Mouse (Mus musculus) cerebellum, adult 2 months (tissue): ENCODE data around the gene Arhgap33. TPM values are rescaled to one million over a fixed set of nuclear protein-coding genes. Genes with fewer than 3 reads are reported as not detected.

Experiments
- DNase-seq, 2 experiments: peaks; one replicate each; pipeline ENCODE4 v3.0.0; 2021
- H3K27ac ChIP-seq: fragments of 200-500 bp; 2 replicates; pipeline ENCODE4 v1.5.1; 2012; ENCODE audit warnings: low read length, control low read depth, inconsistent platforms; ENCODE audit not compliant: insufficient read depth
- H3K27me3 ChIP-seq: fragments of 200-500 bp; 2 replicates; pipeline ENCODE4 v1.6.1; 2012; ENCODE audit warnings: inconsistent platforms, mild to moderate bottlenecking, low read length, moderate library complexity; ENCODE audit not compliant: control insufficient read depth, insufficient read depth
- H3K4me1 ChIP-seq: fragments of 200-500 bp; 2 replicates; pipeline ENCODE4 v1.6.1; 2011; ENCODE audit warnings: low read length; ENCODE audit not compliant: control insufficient read depth, insufficient read depth
- H3K4me3 ChIP-seq: fragments of 200-500 bp; replicated peaks from 2 replicates; pipeline ENCODE3; 2011; ENCODE audit warnings: mild to moderate bottlenecking, low read depth, low read length, control low read depth; ENCODE audit not compliant: insufficient read depth
- CTCF ChIP-seq: fragments of 200-500 bp; IDR thresholded peaks from 2 replicates; pipeline ENCODE4 v1.5.1; 2011; ENCODE audit warnings: low read depth, mild to moderate bottlenecking, control low read depth, low read length, moderate library complexity, borderline replicate concordance; ENCODE audit not compliant: insufficient read depth
- POLR2A ChIP-seq: fragments of 200-500 bp; IDR thresholded peaks from 2 replicates; pipeline ENCODE4 v1.6.1; 2011; ENCODE audit warnings: low read length, control low read depth, borderline replicate concordance; ENCODE audit not compliant: insufficient read depth
- WGBS: fragments of 180-500 bp; shearing (Covaris S2); methylation state at CpG from one replicate; pipeline ENCODE4 v1.1.7; 2018; 5-methylcytosine and 5-hydroxymethylcytosine counted together
- polyA plus RNA-seq: library from polyadenylated mRNA; depleted of rRNA; stranded (reverse); fragments of >200 nt; gene quantifications from 2 replicates; pipeline ENCODE4 v1.2.3, GENCODE M21; 2012; rRNA removed

The Arhgap33 gene
- polyA plus RNA-seq, 1 experiment = 38.5 TPM

DNA sequence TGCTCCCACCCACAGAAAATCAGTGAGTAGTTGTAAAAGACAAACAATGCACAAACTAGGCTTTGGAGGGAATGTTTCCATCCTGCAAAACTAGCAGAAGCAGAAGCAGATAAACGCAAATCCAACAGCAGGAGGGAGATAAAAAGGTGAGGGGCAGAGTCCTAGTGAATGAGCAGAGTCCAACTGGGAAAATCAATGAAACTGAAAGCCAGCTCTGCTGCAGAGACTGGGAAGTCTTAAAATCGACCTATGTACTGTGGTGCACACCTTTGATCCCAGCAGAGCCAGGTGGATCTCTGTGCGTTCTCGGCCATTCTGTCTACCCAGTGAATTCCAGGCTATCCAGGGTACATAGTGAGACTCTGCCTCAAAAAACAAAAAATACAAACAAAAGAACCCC lies 59.9 kb downstream of the Arhgap33 start:
- DNase-seq = no peak
- TF ChIP-seq CTCF (no peak), POLR2A (no peak)
- H3K4me3 ChIP-seq = no peak overlapping the region
- H3K27ac ChIP-seq = no peak overlapping the region
- 71% methylated on average over 4 of the region's 4 CpGs for WGBS
- H3K4me1 ChIP-seq = peaks cover 2% of the 10 kb centered on the region; the same call in 1 of the 2 replicates
- no peaks in the 10 kb centered on the region for H3K27me3 ChIP-seq

GRCm38 (mm10) chr7:30472411-30472810 lies 62.4 kb downstream of the Arhgap33 start:
- no peak for DNase-seq
- 48% methylated on average over 5 of the region's 5 CpGs for WGBS
- no peaks in the 10 kb centered on the region for H3K27me3 ChIP-seq
- TF ChIP-seq CTCF = peak; percentile 43
- no peak for TF ChIP-seq POLR2A
- H3K27ac ChIP-seq = no peak overlapping the region
- no peak overlapping the region for H3K4me3 ChIP-seq
- H3K4me1 ChIP-seq = no peaks in the 10 kb centered on the region

Other genes with a start within 250 kb of the Arhgap33 start
- gene Clip3, start 243.3 kb downstream of the Arhgap33 start, polyA plus RNA-seq = 726 and 810 TPM in 2 replicates
- 197 and 214 TPM in 2 replicates for gene Alkbh6, start 226.3 kb downstream of the Arhgap33 start, polyA plus RNA-seq
- gene Syne4, start 220.3 kb downstream of the Arhgap33 start, polyA plus RNA-seq = 63.4 and 63.8 TPM in 2 replicates
- gene E130208F15Rik, start 213.3 kb downstream of the Arhgap33 start, polyA plus RNA-seq = 0.57 and 0.73 TPM in 2 replicates
- gene Sdhaf1, start 211.2 kb downstream of the Arhgap33 start, polyA plus RNA-seq = 21.9 and 23.8 TPM in 2 replicates
- 20.4 and 22.1 TPM in 2 replicates for gene Lrfn3, start 172.3 kb downstream of the Arhgap33 start, polyA plus RNA-seq
- 23.5 and 32.5 TPM in 2 replicates for gene Tyrobp, start 121.3 kb downstream of the Arhgap33 start, polyA plus RNA-seq
- gene Hcst, start 115.2 kb downstream of the Arhgap33 start, polyA plus RNA-seq = 0.34 and 0.84 TPM in 2 replicates
- gene Nfkbid, start 113.3 kb downstream of the Arhgap33 start, polyA plus RNA-seq = 5.1 and 5.4 TPM in 2 replicates
- gene Aplp1, start 89.5 kb downstream of the Arhgap33 start, polyA plus RNA-seq = 782 and 892 TPM in 2 replicates
- gene Kirrel2, start 77.4 kb downstream of the Arhgap33 start, polyA plus RNA-seq = 2.7 TPM in 2 replicates
- gene Nphs1, start 76.7 kb downstream of the Arhgap33 start, polyA plus RNA-seq = 0.43 and 0.56 TPM in 2 replicates
- gene Prodh2, start 41.4 kb downstream of the Arhgap33 start, polyA plus RNA-seq = not detected in 2 replicates
- gene Hspb6, start 17.1 kb upstream of the Arhgap33 start, polyA plus RNA-seq = 23.8 and 24.3 TPM in 2 replicates
- 5.6 and 7.4 TPM in 2 replicates for gene Proser3, start 17.2 kb upstream of the Arhgap33 start, polyA plus RNA-seq
- 60.2 and 62.5 TPM in 2 replicates for gene Lin37, start 24.8 kb upstream of the Arhgap33 start, polyA plus RNA-seq
- 109 and 117 TPM in 2 replicates for gene U2af1l4, start 28.2 kb upstream of the Arhgap33 start, polyA plus RNA-seq
- 11.9 and 12.3 TPM in 2 replicates for gene Gm49396, start 28.3 kb upstream of the Arhgap33 start, polyA plus RNA-seq
- gene Psenen, start 28.6 kb upstream of the Arhgap33 start, polyA plus RNA-seq = 147 and 155 TPM in 2 replicates
- 8.3 and 10.1 TPM in 2 replicates for gene Igflr1, start 30.4 kb upstream of the Arhgap33 start, polyA plus RNA-seq
- 57.7 and 60.0 TPM in 2 replicates for gene Kmt2b, start 53.7 kb upstream of the Arhgap33 start, polyA plus RNA-seq
- gene Zbtb32, start 63.8 kb upstream of the Arhgap33 start, polyA plus RNA-seq = not detected in 2 replicates
- 2.0 and 2.2 TPM in 2 replicates for gene Upk1a, start 77.8 kb upstream of the Arhgap33 start, polyA plus RNA-seq
- 1,224 and 1,255 TPM in 2 replicates for gene Cox6b1, start 91.1 kb upstream of the Arhgap33 start, polyA plus RNA-seq
- gene Etv2, start 100.8 kb upstream of the Arhgap33 start, polyA plus RNA-seq = not detected in 2 replicates
- 66.6 and 69.5 TPM in 2 replicates for gene Rbm42, start 115.3 kb upstream of the Arhgap33 start, polyA plus RNA-seq
- 16.4 and 17.1 TPM in 2 replicates for gene Haus5, start 129.9 kb upstream of the Arhgap33 start, polyA plus RNA-seq
- gene Pmis2, start 136.5 kb upstream of the Arhgap33 start, polyA plus RNA-seq = not detected in 2 replicates
- gene 2200002J24Rik, start 163.9 kb upstream of the Arhgap33 start, polyA plus RNA-seq = not detected in 2 replicates
- 0.33 and 0.39 TPM in 2 replicates for gene Atp4a, start 177.1 kb upstream of the Arhgap33 start, polyA plus RNA-seq
- 247 TPM in 2 replicates for gene Tmem147, start 194.5 kb upstream of the Arhgap33 start, polyA plus RNA-seq
- gene Gapdhs, start 208.6 kb upstream of the Arhgap33 start, polyA plus RNA-seq = not detected in 2 replicates
- gene Sbsn, start 216.4 kb upstream of the Arhgap33 start, polyA plus RNA-seq = 6.3 and 6.9 TPM in 2 replicates
- 1.4 and 1.8 TPM in 2 replicates for gene Dmkn, start 228.7 kb upstream of the Arhgap33 start, polyA plus RNA-seq